Comparison of ENCODE assay signal across 10 mouse cellular contexts in genomic region chr4:150661886-150662285, GRCm38 (mm10). TPM values are rescaled to one million over a fixed set of nuclear protein-coding genes. Genes with fewer than 3 reads are reported as not detected.
DNase-seq lines count a peak whose midpoint lies in the region; ATAC-seq and TF ChIP-seq lines count a peak whose summit lies in the region.
"Had no signal": no experiment of that assay in that cellular context is flagged by ENCODE, and none has a peak within 500 bp of the region (broad histone marks: within the 10 kb centered on the region; RNA-seq: fewer than 3 reads in every experiment).

No protein-coding gene starts in this region.

- peaks cover 26% of the 10 kb centered on the region for H3K4me1 ChIP-seq in heart, embryonic 10.5 days
- H3K4me1 ChIP-seq in E14TG2a.4 (replicated peaks; ENCODE audit: low read depth, low read length) = peaks cover 61% of the 10 kb centered on the region
- H3K4me1 ChIP-seq in hindbrain, embryonic 11.5 days (replicated peaks; ENCODE audit: control insufficient read depth, insufficient read depth, low read length) = no peaks in the 10 kb centered on the region; the same call in 1 of the 2 replicates
- H3K4me1 ChIP-seq in liver, postnatal 0 days (ENCODE audit: insufficient read depth) = no peaks in the 10 kb centered on the region

- 4% methylated on average over 13 of the region's 13 CpGs for WGBS in heart, embryonic 10.5 days
- WGBS in hindbrain, embryonic 11.5 days = 8% methylated on average over 13 of the region's 13 CpGs
- WGBS in liver, postnatal 0 days (ENCODE audit: insufficient replicate concordance) = 21% methylated on average over 13 of the region's 13 CpGs

- H3K27ac ChIP-seq in heart, embryonic 10.5 days = peak overlapping the region; percentile 60
- H3K27ac ChIP-seq in hindbrain, embryonic 11.5 days (ENCODE audit: low read depth, low read length) = no peak overlapping the region
- no peak overlapping the region for H3K27ac ChIP-seq in liver, postnatal 0 days (ENCODE audit: low read depth)

- intact Hi-C loops in heart, postnatal 36 days (cut with DNase I) = no loop called here
- intact Hi-C loops in gastrocnemius, postnatal 36 days (cut with DNase I) = no loop called here

- TF ChIP-seq CTCF in E14TG2a.4 (conservative IDR thresholded peaks at IDR 0.05; ENCODE audit: low read length) = no peak
- no peak for TF ChIP-seq CTCF in liver, postnatal 0 days (IDR thresholded peaks at IDR 0.05; ENCODE audit: low read depth)

- peak overlapping the region; percentile 16 for H3K4me2 ChIP-seq in hindbrain, embryonic 11.5 days (replicated peaks; ENCODE audit: low read depth, low read length)
- no peak overlapping the region for H3K4me2 ChIP-seq in liver, postnatal 0 days (ENCODE audit: low read depth, low read length)

- no peak for ATAC-seq in hindbrain, embryonic 11.5 days (ENCODE audit: low FRiP score)
- ATAC-seq in liver, postnatal 0 days = no peak
- ATAC-seq in erythroblast, adult 5-6 weeks (replicated peaks; ENCODE audit: low FRiP score, poor library complexity, severe bottlenecking) = no peak

- no peak for DNase-seq in heart, embryonic 10.5 days (ENCODE audit: low spot score)
- no peak for DNase-seq in heart, postnatal 36 days
- no peak for DNase-seq in hindbrain, embryonic 11.5 days (ENCODE audit: low spot score)
- peak; percentile 11 for DNase-seq in liver, postnatal 0 days
- no peak for DNase-seq in gastrocnemius, postnatal 36 days
- DNase-seq in cerebellum, adult 18-20 months = no peak
- DNase-seq: kidney, postnatal 36 days had no signal

- no peaks in the 10 kb centered on the region for H3K36me3 ChIP-seq in heart, embryonic 10.5 days
- no peaks in the 10 kb centered on the region for H3K36me3 ChIP-seq in E14TG2a.4 (ENCODE audit: insufficient read depth, low read length)
- H3K36me3 ChIP-seq in hindbrain, embryonic 11.5 days (ENCODE audit: control insufficient read depth, insufficient read depth, low read length) = no peaks in the 10 kb centered on the region
- no peaks in the 10 kb centered on the region for H3K36me3 ChIP-seq in liver, postnatal 0 days (replicated peaks; ENCODE audit: insufficient read depth, low read length)

- peak overlapping the region; percentile 52 for H3K4me3 ChIP-seq in heart, embryonic 10.5 days
- H3K4me3 ChIP-seq in E14TG2a.4 (replicated peaks; ENCODE audit: low read length) = peak overlapping the region; percentile 63
- H3K4me3 ChIP-seq in hindbrain, embryonic 11.5 days (ENCODE audit: low read depth, low read length) = no peak overlapping the region
- H3K4me3 ChIP-seq in liver, postnatal 0 days (ENCODE audit: low read depth, low read length) = no peak overlapping the region
- H3K4me3 ChIP-seq: erythroblast, embryonic 14.5 days had no signal

- peak overlapping the region; percentile 37; the same call in 1 of the 2 replicates for H3K9ac ChIP-seq in hindbrain, embryonic 11.5 days (ENCODE audit: low read depth, low read length)
- H3K9ac ChIP-seq in liver, postnatal 0 days (replicated peaks) = no peak overlapping the region

- H3K9me3 ChIP-seq in heart, embryonic 10.5 days = no peaks in the 10 kb centered on the region
- H3K9me3 ChIP-seq in E14TG2a.4 (ENCODE audit: low read length) = peaks cover under 1% of the 10 kb centered on the region; the same call in 1 of the 2 replicates
- H3K9me3 ChIP-seq in hindbrain, embryonic 11.5 days (ENCODE audit: control insufficient read depth, low read length) = no peaks in the 10 kb centered on the region
- no peaks in the 10 kb centered on the region for H3K9me3 ChIP-seq in liver, postnatal 0 days (ENCODE audit: low read length)

- no peak for TF ChIP-seq EP300 in liver, postnatal 0 days (IDR thresholded peaks at IDR 0.05; ENCODE audit: low read depth)

- peaks cover 8% of the 10 kb centered on the region; the same call in 1 of the 2 replicates for H3K27me3 ChIP-seq in heart, embryonic 10.5 days (ENCODE audit: insufficient read depth, poor library complexity, severe bottlenecking)
- H3K27me3 ChIP-seq in E14TG2a.4 (ENCODE audit: insufficient read depth, low read length) = no peaks in the 10 kb centered on the region
- H3K27me3 ChIP-seq in hindbrain, embryonic 11.5 days (ENCODE audit: control insufficient read depth, insufficient read depth, low read length) = no peaks in the 10 kb centered on the region; the same call in 1 of the 2 replicates
- H3K27me3 ChIP-seq in liver, postnatal 0 days (ENCODE audit: insufficient read depth, low read length) = no peaks in the 10 kb centered on the region

RNA-seq across cellular contexts. Expression of gene Slc45a1, which starts 9.9 kb away (rescaled TPM):
- polyA plus RNA-seq in heart, embryonic 10.5 days (2016; fragmentation: Nextera tagmentation; extraction: Ambion mirVana) = 0.10 and 0.15 TPM in 2 replicates
- not detected for total RNA-seq in heart, postnatal 36 days (2021)
- 5.6 and 7.8 TPM in 2 replicates for polyA plus RNA-seq in hindbrain, embryonic 11.5 days (2014; fragmentation: Nextera tagmentation; extraction: Ambion mirVana)
- not detected in 2 replicates for polyA plus RNA-seq in liver, postnatal 0 days (2015; fragmentation: Nextera tagmentation; extraction: Ambion mirVana)
- total RNA-seq in gastrocnemius, postnatal 36 days (2021) = not detected
- not detected in 2 replicates for total RNA-seq in erythroblast, adult 5-6 weeks (2015; ENCODE audit: low replicate concordance)
- total RNA-seq in erythroblast, adult 5-6 weeks (2017; ENCODE audit: low replicate concordance) = not detected in 2 replicates
- polyA plus RNA-seq: erythroblast, embryonic 14.5 days had no signal

Comparison
In these comparisons a context has a peak if more than half of its experiments do, and no peak if none do; other contexts are left out.
1. H3K4me3 ChIP-seq: peak in heart, embryonic 10.5 days (single experiment) and E14TG2a.4 (single experiment); none in hindbrain, embryonic 11.5 days (single experiment) and liver, postnatal 0 days (single experiment).